Mouse (Mus musculus) Muller cell, postnatal 12 days (primary cell): ENCODE measurements at regions not wholly inside any gene's neighbourhood (a gene's known extent, or its start where the extent isn't known, plus 50 kb on each side); places are given as distances from the start of the nearest gene placed in this dataset.
A peak's percentile ranks its signal among the peaks of the same experiment; 100 is the strongest.
"Not testable (repeated sequence)": the region's sequence is repeated elsewhere in the genome, so short reads cannot be mapped to it uniquely, and the experiment has no call there.

Experiments used
- DNase-seq: peaks from one replicate; pipeline ENCODE4 v3.0.0-alpha.2; 2015; ENCODE audit errors: inconsistent ontology term

GRCm38 (mm10) chr10:25702146-25702545 is 166.1 kb upstream of the Smlr1 start:
- DNase-seq, result no peak

DNA sequence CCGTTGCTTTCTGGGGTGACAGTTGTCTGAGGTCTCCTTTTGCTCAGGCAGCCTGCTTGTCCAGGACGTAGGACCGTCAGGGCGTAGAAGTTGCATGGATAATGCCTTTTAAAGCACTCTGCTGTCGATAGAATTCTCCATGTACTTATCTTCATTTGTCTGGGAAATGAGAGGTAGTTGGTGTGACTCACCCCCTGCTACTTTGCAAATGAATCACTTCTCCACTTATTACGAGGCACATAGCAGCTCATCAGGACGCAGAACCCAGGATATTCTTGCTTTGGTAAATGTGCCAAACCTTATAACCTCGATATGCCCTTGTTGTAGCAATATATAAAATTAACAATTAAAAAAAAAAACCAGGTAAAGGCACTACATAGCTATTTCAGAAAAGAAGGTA is 159.7 kb upstream of the Smlr1 start:
- DNase-seq, result peak; percentile 32

- DNase-seq, result peak; percentile 50
These were observed 145.2 kb upstream of the Smlr1 start for GRCm38 (mm10) chr10:25681243-25681642.

- DNase-seq, result no peak
These were observed 141.8 kb upstream of the Smlr1 start for GRCm38 (mm10) chr10:25677889-25678288.

DNA sequence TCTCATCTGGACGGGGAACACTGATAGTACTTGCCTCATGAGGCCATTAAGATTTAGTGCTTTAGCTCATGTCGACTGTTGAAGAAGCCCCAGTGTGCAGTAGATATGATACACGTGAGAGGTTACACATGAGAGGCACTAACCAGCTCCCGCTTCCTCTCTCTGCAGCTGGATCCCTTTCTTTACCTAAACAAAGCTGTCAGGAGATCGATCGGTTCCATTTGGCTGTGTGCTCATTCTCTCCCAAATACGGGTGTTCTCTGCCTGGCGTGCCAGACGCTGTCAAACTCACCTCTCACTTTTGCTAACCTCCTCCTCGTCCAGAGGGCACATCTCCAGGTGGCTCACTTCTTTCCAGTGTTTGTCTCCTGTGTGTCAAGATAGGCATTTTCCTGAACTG is 139.3 kb upstream of the Smlr1 start:
- DNase-seq, result no peak

DNA sequence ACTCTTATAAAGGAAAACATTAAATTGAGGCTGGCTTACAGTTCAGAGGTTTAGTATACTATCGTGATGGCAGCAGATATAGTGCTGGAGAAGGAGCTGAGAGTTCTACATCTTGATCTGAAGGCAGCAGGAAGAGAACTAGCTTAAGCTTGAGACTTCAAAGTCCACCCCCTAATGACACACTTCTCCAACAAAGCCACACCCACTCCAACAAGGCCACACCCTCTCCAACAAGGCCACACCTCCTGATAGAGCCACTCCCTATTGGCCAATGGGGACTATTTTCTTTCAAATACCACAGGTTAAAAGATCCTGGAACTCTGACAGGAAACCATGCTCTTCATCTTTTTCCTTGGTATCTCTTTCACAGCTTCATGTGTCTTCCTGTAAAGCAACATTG is 134.0 kb upstream of the Smlr1 start:
- DNase-seq, result no peak

- DNase-seq, result peak; percentile 26
These were observed 116.9 kb upstream of the Smlr1 start for GRCm38 (mm10) chr10:25652742-25653563.

GRCm38 (mm10) chr10:25647740-25648139 is 111.7 kb upstream of the Smlr1 start:
- no peak for DNase-seq

DNA sequence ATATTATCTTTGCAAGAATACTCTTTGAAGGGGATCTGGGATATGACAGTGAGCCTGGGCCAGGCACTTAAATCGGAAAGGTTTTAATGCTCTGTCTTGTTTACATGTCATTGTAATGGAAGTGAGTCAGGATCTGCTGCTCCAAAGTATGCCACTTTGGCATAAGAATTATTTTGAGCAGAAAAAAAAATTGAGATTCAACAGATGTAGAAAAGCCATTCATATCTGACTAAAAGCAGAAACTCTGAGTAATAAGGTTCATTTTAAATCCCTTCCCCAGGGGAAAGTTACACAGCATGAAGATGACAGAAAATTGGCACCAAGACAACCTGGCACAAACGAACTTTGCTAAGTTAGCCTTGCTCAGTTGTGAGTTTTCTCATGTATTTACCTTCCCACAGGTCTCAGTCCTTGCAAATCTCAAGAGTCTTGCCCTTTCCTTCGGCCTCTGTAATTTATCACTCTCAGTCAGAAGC is 107.5 kb upstream of the Smlr1 start:
- peak; percentile 21 for DNase-seq

- DNase-seq, result no peak
These were observed 106.1 kb upstream of the Smlr1 start for GRCm38 (mm10) chr10:25642079-25642696.

DNA sequence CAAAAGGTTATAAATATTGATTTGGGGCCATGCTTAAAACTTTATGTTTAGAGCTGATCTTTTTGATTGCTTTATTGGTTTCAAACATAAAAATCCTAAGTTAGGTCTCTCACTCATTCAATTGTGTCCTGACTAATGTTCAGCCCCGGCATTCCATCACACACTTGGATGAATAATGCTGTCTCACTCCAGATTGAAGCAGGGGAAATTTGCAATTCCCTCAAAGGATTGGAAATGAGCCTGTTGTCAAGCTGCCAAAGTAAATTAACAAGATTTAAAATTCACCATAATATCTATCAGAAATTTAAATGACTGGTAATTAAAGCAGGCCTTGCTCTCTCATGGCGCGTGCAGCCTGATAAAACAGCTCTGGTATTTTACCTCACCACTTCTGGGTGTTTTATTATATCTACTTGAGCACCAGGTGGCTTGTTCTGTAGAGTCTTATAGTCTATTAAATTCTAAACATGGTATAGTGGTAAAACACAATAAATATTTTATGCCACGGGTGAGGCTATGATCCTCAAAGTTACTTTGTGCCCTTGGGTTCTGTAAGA is 97.1 kb upstream of the Smlr1 start:
- peak; percentile 88 for DNase-seq

- no peak for DNase-seq
These were observed 96.2 kb upstream of the Smlr1 start for GRCm38 (mm10) chr10:25632306-25632705.

DNA sequence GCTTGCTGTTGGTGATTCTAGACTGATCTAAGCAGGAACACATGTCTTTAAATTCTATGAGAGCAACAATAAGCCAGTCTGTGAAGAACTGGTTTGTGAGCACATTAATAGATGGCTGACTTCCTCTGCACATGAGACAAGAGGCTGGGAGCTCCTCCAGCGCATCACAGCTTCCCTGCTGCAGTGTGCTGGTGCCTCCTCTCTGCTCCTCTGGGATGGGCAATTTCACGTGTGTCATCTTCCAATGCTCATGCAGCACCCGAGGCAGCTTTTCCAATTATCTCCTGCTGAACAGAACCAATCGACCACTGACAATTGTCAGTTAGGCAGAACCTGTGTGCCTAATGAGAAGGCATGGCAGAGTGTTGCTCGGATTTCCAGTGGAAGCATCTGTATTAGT is 86.5 kb upstream of the Smlr1 start:
- DNase-seq, result peak; percentile 45

GRCm38 (mm10) chr10:25621747-25622134 is 85.7 kb upstream of the Smlr1 start:
- DNase-seq, result not testable (repeated sequence)

DNA sequence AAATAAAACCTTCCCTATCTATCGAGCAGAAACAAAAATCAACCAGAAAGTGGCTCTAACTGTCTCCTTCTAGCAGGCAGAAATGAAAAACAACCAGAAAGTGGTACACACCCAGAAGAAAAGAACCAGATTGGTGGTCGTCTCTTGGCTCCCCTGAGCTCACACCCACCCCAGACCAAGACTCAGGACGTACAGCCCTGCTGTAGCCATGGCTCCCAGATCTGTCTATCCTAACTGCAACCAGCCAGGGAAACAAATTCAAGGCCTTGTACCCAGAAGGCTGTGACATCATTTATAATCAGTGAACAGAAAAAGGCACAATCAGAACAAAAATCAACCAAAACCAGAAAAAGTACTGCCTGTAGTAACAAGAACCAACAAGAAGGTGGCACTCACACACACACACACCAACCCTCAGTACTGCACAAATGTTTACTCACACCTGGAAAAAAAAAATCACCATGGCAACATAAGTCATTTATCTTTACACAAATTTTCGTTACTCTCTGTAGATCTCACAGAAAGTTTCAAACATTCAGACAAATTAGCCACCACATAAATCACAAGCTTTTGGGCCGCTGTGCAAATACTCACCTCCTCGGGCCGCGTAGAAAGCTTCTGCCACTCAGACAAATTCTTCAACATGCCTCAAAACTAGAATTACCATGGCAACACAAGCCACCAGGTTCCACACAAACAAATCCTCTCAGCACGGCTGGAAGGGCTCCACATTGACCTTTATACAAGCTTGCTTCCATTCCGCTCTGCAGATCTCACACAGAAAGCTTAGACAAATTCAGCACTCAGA is 85.1 kb upstream of the Smlr1 start:
- DNase-seq, result peak; percentile 48

DNA sequence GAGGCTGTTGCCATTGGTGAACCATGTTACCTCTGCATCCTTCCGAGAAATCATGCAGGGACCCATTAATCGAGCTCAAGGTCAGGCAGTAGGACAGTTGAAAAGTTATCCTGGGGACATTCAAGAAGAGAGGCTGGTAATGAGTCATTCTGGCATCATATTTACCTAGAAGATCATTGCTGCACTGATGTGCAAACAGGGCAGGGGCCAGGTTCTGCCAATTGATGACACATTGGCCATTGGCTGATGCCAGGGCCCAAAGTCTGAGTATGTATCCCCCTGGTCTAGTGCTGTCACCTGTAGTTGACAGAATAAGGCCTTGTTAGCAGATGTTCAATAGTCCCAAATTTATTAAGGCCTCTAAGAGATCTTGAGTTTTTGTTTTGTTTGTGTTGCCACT is 83.6 kb upstream of the Smlr1 start:
- DNase-seq, result no peak

GRCm38 (mm10) chr10:25601471-25601870 is 65.4 kb upstream of the Smlr1 start:
- DNase-seq, result no peak

GRCm38 (mm10) chr10:25589316-25589645 is 53.2 kb upstream of the Smlr1 start:
- no peak for DNase-seq

GRCm38 (mm10) chr10:25588611-25589315 is 52.7 kb upstream of the Smlr1 start:
- no peak for DNase-seq
